Mouse (Mus musculus): ENCODE measurements around the gene Lypd3. TPM values are rescaled to one million over a fixed set of nuclear protein-coding genes. Genes with fewer than 3 reads are reported as not detected.

Lypd3 gene
- polyA plus RNA-seq, 2 experiments = 0.03 TPM; not detected in 1

DNA sequence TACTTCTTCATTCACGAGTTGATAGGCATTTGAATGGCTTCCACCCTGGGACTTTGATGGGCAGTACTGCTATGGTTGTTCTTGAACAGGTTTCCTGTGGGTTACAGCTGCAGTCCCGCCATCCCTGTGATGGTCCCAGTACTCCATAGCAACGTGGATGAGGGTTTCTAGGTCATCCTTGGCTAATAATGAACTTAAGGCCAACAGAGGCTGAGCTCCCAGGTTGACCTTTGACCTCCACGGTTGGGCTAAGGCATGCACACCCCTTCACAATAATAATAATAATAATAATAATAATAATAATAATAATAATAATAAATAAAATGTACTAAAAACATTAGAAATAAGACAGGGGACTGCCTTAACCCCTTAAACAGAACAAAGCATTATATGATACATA lies 38.2 kb upstream of the Lypd3 start:
- peaks cover 5 to 15% of the 10 kb centered on the region in 2 experiments for H3K4me1 ChIP-seq (replicated peaks; ENCODE audit: control insufficient read depth in 2 of 2, insufficient read depth in 2 of 2, low read length in 1 of 2)
- ATAC-seq (ENCODE audit: insufficient read depth) (no peak), DNase-seq (ENCODE audit: low read depth in 3 of 3, low spot score in 3 of 3) (no peak)
- WGBS (ENCODE audit: insufficient replicate concordance) = 49% methylated on average over 4 of the region's 4 CpGs
- no peaks in the 10 kb centered on the region for H3K27me3 ChIP-seq (ENCODE audit: control insufficient read depth, insufficient read depth, low read length)
- no peaks in the 10 kb centered on the region for H3K9me3 ChIP-seq (ENCODE audit: control insufficient read depth, low read length)
- H3K4me2 ChIP-seq (ENCODE audit: low read depth) = no peak overlapping the region
- no peak for TF ChIP-seq EP300 (IDR thresholded peaks at IDR 0.05; ENCODE audit: low read depth)
- TF ChIP-seq CTCF (IDR thresholded peaks at IDR 0.05; ENCODE audit: low read depth) = no peak
- H3K36me3 ChIP-seq (replicated peaks; ENCODE audit: control insufficient read depth, insufficient read depth, low read depth) = no peaks in the 10 kb centered on the region
- no peak overlapping the region for H3K27ac ChIP-seq
- no peak overlapping the region for H3K4me3 ChIP-seq (ENCODE audit: insufficient read depth in 1 of 2, low read depth in 2 of 2, low read length in 2 of 2)
- H3K9ac ChIP-seq (replicated peaks) = no peak overlapping the region

DNA sequence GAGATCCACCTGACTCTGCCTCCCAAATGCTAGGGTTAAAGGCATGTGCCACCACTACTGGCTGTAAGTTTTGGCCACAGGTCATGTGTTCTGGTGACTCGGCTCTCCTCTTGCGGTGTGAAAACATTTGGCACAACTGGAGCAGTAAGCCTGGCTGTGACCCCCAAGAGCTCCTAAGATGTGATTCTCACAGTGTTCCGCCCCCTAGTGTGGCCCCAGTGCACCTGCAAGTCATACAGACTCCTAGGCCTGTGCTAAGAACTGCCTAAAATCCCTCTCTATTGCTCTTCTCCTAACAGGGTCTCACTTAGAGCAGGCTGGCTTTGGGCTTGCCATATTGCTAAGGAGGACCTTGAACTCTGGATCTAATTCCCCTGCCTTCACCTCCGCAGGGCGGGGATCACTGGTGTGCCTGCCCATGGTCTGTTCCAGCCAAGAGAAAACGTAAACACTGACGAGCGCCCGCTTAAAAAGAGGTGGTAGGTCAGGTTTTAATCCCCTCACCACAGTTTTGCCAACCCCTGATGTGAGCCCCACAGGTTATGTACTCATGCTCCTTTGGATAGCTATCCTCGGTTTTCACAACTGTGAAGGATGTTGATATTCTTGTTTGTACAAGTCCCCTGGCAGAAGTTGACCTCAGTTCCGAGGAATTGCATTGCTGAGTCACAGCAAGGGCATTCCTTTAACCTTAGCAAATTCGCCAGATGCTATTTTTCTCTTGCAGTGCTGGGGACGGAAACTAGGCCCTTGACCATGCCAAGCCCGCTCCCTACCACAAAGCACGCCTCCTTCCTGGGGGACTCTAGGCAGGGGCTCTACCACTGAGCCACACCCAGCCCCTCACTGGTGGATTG lies 36.9 kb upstream of the Lypd3 start:
- no peak for ATAC-seq (ENCODE audit: insufficient read depth)
- Histone ChIP-seq H3K9ac (replicated peaks) (no peak overlapping the region), H3K36me3 (replicated peaks; ENCODE audit: control insufficient read depth, insufficient read depth, low read depth) (no peaks in the 10 kb centered on the region), H3K27me3 (ENCODE audit: control insufficient read depth, insufficient read depth, low read length) (no peaks in the 10 kb centered on the region), H3K4me1 (replicated peaks; ENCODE audit: control insufficient read depth in 2 of 2, insufficient read depth in 2 of 2, low read length in 1 of 2) (peaks cover 0 to 4% of the 10 kb centered on the region in 2 experiments; a peak in 1 of 4 replicates), H3K4me2 (ENCODE audit: low read depth) (no peak overlapping the region), H3K27ac (no peak overlapping the region), H3K4me3 (ENCODE audit: insufficient read depth in 1 of 2, low read depth in 2 of 2, low read length in 2 of 2) (no peak overlapping the region), H3K9me3 (ENCODE audit: control insufficient read depth, low read length) (no peaks in the 10 kb centered on the region)
- TF ChIP-seq EP300 (IDR thresholded peaks at IDR 0.05; ENCODE audit: low read depth) = no peak
- peak; percentile 58 for TF ChIP-seq CTCF (IDR thresholded peaks at IDR 0.05; ENCODE audit: low read depth)
- no peak for DNase-seq (ENCODE audit: low read depth in 3 of 3, low spot score in 3 of 3)
- 72% methylated on average over 15 of the region's 15 CpGs for WGBS (ENCODE audit: insufficient replicate concordance)

DNA sequence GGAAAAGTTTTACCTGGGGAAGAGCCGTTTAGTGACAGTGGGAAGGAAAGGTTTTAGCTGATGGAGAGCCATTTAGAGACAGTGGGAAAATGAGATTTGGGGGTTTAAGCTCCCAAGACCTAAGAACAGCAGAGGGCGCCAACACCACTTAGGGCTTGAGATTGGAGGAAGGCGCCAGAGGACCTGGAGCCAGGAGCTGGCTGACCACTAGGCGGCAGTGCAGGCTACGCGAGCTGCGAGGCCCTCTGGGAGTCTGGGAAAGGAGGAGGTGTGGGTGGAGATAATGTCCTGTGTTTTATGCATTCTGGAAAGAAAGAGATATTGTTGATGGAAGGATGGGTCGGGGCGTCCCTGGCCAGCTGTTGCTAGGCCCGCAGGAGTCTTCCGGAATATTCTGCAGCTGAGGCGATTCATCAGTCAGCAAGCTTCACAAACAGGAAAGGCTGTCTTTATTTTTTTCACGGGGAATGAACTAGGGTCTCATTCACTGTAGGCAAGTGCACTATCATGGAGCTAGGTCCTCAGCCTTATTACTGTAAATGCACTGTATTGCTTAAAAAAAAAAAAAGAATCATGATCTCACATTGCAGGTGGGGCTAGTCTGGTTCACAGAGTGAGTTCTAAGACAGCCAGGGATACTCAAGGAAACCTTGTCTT lies 35.3 kb upstream of the Lypd3 start:
- peak; percentile 81 to 84 (median 83) for DNase-seq (ENCODE audit: low read depth in 3 of 3, low spot score in 3 of 3)
- peaks cover 0 to 2% of the 10 kb centered on the region in 2 experiments; a peak in 1 of 4 replicates for H3K4me1 ChIP-seq (replicated peaks; ENCODE audit: control insufficient read depth in 2 of 2, insufficient read depth in 2 of 2, low read length in 1 of 2)
- peak overlapping the region; percentile 35 for H3K4me2 ChIP-seq (ENCODE audit: low read depth)
- H3K27me3 ChIP-seq (ENCODE audit: control insufficient read depth, insufficient read depth, low read length) = no peaks in the 10 kb centered on the region
- H3K4me3 ChIP-seq (ENCODE audit: insufficient read depth in 1 of 2, low read depth in 2 of 2, low read length in 2 of 2) = no peak overlapping the region
- no peaks in the 10 kb centered on the region for H3K9me3 ChIP-seq (ENCODE audit: control insufficient read depth, low read length)
- ATAC-seq (ENCODE audit: insufficient read depth) = peak; percentile 81
- no peak overlapping the region for H3K27ac ChIP-seq
- TF ChIP-seq CTCF (IDR thresholded peaks at IDR 0.05; ENCODE audit: low read depth) = peak; percentile 100
- no peak for TF ChIP-seq EP300 (IDR thresholded peaks at IDR 0.05; ENCODE audit: low read depth)
- WGBS (ENCODE audit: insufficient replicate concordance) = 2% methylated on average over 13 of the region's 13 CpGs
- H3K36me3 ChIP-seq (replicated peaks; ENCODE audit: control insufficient read depth, insufficient read depth, low read depth) = no peaks in the 10 kb centered on the region
- H3K9ac ChIP-seq (replicated peaks) = no peak overlapping the region

DNA sequence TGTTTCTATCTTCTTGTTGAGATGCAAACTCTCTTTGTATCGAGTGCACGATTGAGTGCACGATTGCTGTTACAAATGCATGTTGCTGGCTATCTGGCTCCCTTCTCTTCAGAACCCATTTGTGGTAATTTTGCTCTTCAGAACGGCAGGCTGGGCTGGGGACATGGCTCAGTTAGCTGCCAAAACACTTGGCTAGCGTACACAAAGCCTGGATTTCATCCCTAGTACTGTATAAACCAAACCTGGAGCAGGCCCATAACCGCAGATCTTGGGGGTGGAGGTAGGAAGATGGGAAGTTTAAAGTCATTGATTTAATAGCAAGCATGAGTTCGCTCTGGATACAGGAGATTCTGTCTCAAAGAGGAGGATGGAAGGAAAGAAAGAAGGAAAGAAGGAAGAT lies 30.8 kb upstream of the Lypd3 start:
- no peak for DNase-seq (ENCODE audit: low read depth in 3 of 3, low spot score in 3 of 3)

DNA sequence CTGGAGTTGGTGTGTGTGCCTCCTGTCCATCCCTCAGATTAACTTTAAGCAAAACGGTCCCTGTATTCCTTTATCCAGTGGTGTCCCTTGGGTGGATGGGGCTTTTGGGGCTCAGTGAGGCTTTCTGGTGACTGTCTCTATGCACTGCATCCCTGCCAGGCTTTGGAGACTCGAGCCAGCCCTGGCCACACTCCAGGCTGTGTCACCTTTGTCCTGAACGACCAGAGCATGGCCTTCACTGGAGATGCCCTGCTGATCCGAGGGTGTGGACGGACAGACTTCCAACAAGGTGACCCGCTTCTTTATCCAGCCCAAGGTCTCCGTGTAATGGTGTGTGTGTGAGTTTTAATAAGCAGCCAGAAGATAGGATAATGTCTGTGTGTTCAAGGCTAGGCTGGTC lies 30.3 kb upstream of the Lypd3 start:
- Histone ChIP-seq H3K4me3 (ENCODE audit: insufficient read depth in 1 of 2, low read depth in 2 of 2, low read length in 2 of 2) (no peak overlapping the region), H3K27me3 (ENCODE audit: control insufficient read depth, insufficient read depth, low read length) (no peaks in the 10 kb centered on the region; the same call in 1 of the 2 replicates), H3K4me2 (ENCODE audit: low read depth) (no peak overlapping the region), H3K36me3 (replicated peaks; ENCODE audit: control insufficient read depth, insufficient read depth, low read depth) (no peaks in the 10 kb centered on the region), H3K4me1 (replicated peaks; ENCODE audit: control insufficient read depth in 2 of 2, insufficient read depth in 2 of 2, low read length in 1 of 2) (peaks cover 3% of the 10 kb centered on the region in 2 experiments; a peak in 3 of 4 replicates), H3K27ac (no peak overlapping the region), H3K9ac (replicated peaks) (no peak overlapping the region), H3K9me3 (ENCODE audit: control insufficient read depth, low read length) (no peaks in the 10 kb centered on the region)
- WGBS (ENCODE audit: insufficient replicate concordance) = 59% methylated on average over 7 of the region's 7 CpGs
- TF ChIP-seq EP300 (IDR thresholded peaks at IDR 0.05; ENCODE audit: low read depth) (no peak), CTCF (IDR thresholded peaks at IDR 0.05; ENCODE audit: low read depth) (no peak)
- ATAC-seq (ENCODE audit: insufficient read depth) (no peak), DNase-seq (ENCODE audit: low read depth in 3 of 3, low spot score in 3 of 3) (no peak)

More for the DNA sequence above, 30.8 kb upstream of the Lypd3 start:
- no peak overlapping the region for H3K4me2 ChIP-seq (ENCODE audit: low read depth)
- no peak for TF ChIP-seq EP300 (IDR thresholded peaks at IDR 0.05; ENCODE audit: low read depth)
- no peaks in the 10 kb centered on the region for H3K9me3 ChIP-seq (ENCODE audit: control insufficient read depth, low read length)
- peaks cover 3% of the 10 kb centered on the region in 2 experiments; a peak in 3 of 4 replicates for H3K4me1 ChIP-seq (replicated peaks; ENCODE audit: control insufficient read depth in 2 of 2, insufficient read depth in 2 of 2, low read length in 1 of 2)
- no peak overlapping the region for H3K9ac ChIP-seq (replicated peaks)
- WGBS (ENCODE audit: insufficient replicate concordance) = 75% methylated on average over 7 of the region's 7 CpGs
- no peak for ATAC-seq (ENCODE audit: insufficient read depth)
- no peak overlapping the region for H3K4me3 ChIP-seq (ENCODE audit: insufficient read depth in 1 of 2, low read depth in 2 of 2, low read length in 2 of 2)
- no peaks in the 10 kb centered on the region for H3K27me3 ChIP-seq (ENCODE audit: control insufficient read depth, insufficient read depth, low read length)
- H3K27ac ChIP-seq = no peak overlapping the region
- H3K36me3 ChIP-seq (replicated peaks; ENCODE audit: control insufficient read depth, insufficient read depth, low read depth) = no peaks in the 10 kb centered on the region
